Mouse (Mus musculus) heart, embryonic 16.5 days (tissue): ENCODE measurements around the gene Nudc. TPM values are rescaled to one million over a fixed set of nuclear protein-coding genes. Genes with fewer than 3 reads are reported as not detected.

ENCODE experiments used
- ATAC-seq: fragments of 200-750 bp; cut with Nextera tagmentation; replicated peaks from 2 replicates; pipeline ENCODE4 v1.8.0; 2017; ENCODE audit warnings: moderate number of reproducible peaks; ENCODE audit not compliant: insufficient read depth, low FRiP score; ENCODE audit errors: extremely low read depth
- H3K27ac ChIP-seq: fragments of 300-500 bp; sonication (generic); 2 replicates; pipeline ENCODE4 v1.5.1; 2014; ENCODE audit warnings: mild to moderate bottlenecking, low read length, control low read depth, moderate library complexity
- H3K27me3 ChIP-seq: fragments of 300-500 bp; sonication (generic); 2 replicates; pipeline ENCODE4 v1.6.1; 2014; ENCODE audit warnings: low read length, mixed read lengths; ENCODE audit not compliant: control insufficient read depth, insufficient read depth
- H3K36me3 ChIP-seq: fragments of 300-500 bp; sonication (generic); 2 replicates; pipeline ENCODE4 v1.6.1; 2014; ENCODE audit not compliant: control insufficient read depth, insufficient read depth
- H3K4me1 ChIP-seq: fragments of 300-500 bp; sonication (generic); 2 replicates; pipeline ENCODE4 v1.6.1; 2014; ENCODE audit warnings: low read length, mixed read lengths; ENCODE audit not compliant: control insufficient read depth, insufficient read depth
- H3K4me2 ChIP-seq: fragments of 300-500 bp; sonication (generic); 2 replicates; pipeline ENCODE4 v1.6.1; 2014; ENCODE audit warnings: low read depth, mild to moderate bottlenecking, control low read depth, low read length
- H3K4me3 ChIP-seq: fragments of 300-500 bp; sonication (generic); 2 replicates; pipeline ENCODE4 v1.5.1; 2014; ENCODE audit warnings: mild to moderate bottlenecking, control low read depth, low read length
- H3K9ac ChIP-seq: fragments of 300-500 bp; sonication (generic); 2 replicates; pipeline ENCODE4 v1.6.1; 2014; ENCODE audit warnings: low read length, control low read depth
- H3K9me3 ChIP-seq: fragments of 300-500 bp; sonication (generic); replicated peaks from 2 replicates; pipeline ENCODE4 v1.6.1; 2016; ENCODE audit warnings: low read length; ENCODE audit not compliant: control insufficient read depth
- WGBS: fragments of 180-500 bp; shearing (Covaris S2); extraction: QIAGEN DNeasy Blood & Tissue Kit; methylation state at CpG from one replicate; pipeline ENCODE4 v1.1.7; 2014; 5-methylcytosine and 5-hydroxymethylcytosine counted together
- microRNA-seq: library from miRNA; unstranded; fragments of <30 nt; microRNA quantifications from one replicate; pipeline ENCODE4, GENCODE M21; 2017
- polyA plus RNA-seq: library from polyadenylated mRNA; unstranded; fragments of >200 nt; fragmentation: Nextera tagmentation; extraction: Ambion mirVana; gene quantifications from 2 replicates; pipeline ENCODE4 v1.2.1, GENCODE M21; 2015

The Nudc gene
- polyA plus RNA-seq, 1 experiment from 2014 or later: 234 TPM

DNA sequence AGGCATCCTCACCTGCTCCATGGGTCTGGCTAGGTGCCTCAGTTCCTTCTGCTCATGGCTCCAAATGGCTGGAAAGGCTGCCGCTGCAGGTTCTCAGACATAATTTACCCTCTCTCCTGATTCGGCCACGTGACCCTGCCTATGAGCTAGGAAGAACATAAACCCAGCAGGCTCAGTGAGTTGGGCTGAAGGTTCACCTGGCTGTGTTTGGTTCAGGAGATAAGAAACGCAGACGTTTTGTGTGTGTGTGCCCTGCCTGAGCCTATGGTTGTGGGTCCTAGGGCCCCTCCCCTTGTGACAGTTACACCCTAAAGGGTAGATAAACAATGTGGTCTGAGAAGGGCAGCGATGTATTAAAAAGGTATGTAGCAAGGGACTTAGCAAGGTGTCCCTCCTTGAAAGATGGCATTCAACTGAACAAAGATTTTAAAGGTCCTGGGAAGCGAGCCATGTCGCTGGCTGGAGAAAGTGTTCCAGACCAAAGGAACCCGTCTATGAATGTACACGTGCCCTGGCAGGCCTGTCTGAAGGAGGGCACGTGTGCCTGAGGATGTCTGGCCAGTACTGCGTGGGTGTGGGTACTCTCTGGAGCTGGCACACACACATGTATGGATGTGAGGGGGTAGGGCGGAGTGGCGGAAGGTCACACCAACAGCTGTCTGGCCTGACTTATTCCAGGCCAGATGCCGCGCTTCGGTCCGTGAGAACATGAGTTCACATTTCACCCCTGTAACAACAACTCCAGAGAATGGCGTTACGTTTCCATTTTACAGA lies 57.0 kb downstream of the Nudc start:
- no peak overlapping the region for H3K27ac ChIP-seq
- no peak overlapping the region for H3K9ac ChIP-seq
- ATAC-seq: no peak
- peaks cover 1% of the 10 kb centered on the region; the same call in 1 of the 2 replicates for H3K27me3 ChIP-seq
- WGBS: 84% methylated on average over 20 of the region's 20 CpGs
- no peaks in the 10 kb centered on the region for H3K9me3 ChIP-seq
- no peaks in the 10 kb centered on the region for H3K36me3 ChIP-seq
- H3K4me1 ChIP-seq: peaks cover 39% of the 10 kb centered on the region
- no peak overlapping the region for H3K4me2 ChIP-seq
- no peak overlapping the region for H3K4me3 ChIP-seq

DNA sequence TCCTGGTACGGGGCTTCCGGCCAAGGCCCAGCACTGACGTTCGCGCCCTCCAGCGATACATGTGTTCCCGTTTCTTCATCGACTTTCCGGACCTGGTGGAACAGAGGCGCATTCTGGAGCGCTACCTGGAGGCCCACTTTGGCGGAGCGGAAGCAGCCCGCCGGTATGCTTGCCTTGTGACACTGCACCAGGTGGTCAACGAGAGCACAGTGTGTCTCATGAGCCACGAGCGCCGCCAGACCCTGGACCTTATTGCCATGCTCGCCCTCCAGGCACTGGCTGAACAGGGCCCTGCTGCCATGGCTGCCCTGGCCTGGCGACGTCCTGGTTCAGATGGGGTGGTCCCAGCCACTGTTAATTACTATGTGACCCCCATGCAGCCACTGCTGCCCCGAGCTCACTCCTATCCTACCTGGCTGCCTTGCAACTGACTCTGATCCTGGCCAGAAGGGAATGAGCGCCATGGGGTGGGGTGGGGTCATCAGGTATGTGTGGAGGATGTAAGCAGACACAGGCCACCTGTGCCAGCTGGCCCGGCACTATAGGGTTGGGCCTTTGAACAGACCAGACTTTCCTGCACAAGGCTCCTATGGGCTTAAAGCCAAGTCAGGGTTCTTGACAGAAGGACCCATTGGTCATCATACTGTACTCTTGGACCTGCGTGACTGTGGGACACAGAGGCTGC lies 59.0 kb downstream of the Nudc start:
- Histone ChIP-seq H3K4me2 (no peak overlapping the region), H3K9me3 (no peaks in the 10 kb centered on the region), H3K27ac (no peak overlapping the region), H3K36me3 (no peaks in the 10 kb centered on the region), H3K9ac (no peak overlapping the region), H3K4me3 (no peak overlapping the region), H3K4me1 (peaks cover 32% of the 10 kb centered on the region), H3K27me3 (peaks cover 10% of the 10 kb centered on the region; the same call in 1 of the 2 replicates)
- ATAC-seq: no peak
- 91% methylated on average over 26 of the region's 26 CpGs for WGBS

DNA sequence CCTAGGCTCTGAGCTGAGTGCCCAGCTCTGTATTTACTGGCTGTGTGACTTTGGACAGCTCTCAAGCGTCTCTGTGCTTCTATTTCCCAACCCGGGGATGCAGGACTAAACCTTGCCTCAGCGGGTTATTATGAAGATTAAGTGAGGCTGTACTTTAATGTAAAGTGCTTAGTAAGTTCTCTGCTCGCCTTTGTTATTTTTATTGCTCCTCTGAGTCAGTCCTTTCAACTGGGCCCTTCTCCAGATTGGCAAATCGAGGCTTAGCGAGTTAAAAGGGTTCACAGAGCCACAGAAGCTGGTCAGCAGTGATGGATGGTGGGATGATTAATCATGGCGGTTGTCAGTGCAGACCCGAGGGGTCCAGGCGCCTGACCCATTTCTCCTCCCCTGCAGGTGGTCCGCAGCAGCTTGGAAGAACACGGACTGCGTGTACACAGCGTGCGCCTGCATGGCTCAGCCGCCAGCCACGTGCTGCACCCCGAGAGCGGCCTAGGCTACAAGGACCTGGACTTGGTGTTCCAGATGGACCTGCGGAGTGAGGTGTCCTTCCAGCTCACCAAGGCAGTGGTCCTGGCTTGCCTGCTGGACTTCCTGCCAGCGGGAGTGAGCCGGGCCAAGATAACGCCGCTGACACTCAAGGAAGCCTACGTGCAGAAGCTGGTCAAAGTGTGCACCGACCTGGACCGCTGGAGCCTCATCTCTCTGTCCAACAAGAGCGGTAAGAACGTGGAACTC lies 59.9 kb downstream of the Nudc start:
- H3K4me3 ChIP-seq: no peak overlapping the region
- no peak overlapping the region for H3K4me2 ChIP-seq
- ATAC-seq: no peak
- H3K9ac ChIP-seq: no peak overlapping the region
- no peaks in the 10 kb centered on the region for H3K36me3 ChIP-seq
- H3K27ac ChIP-seq: no peak overlapping the region
- 82% methylated on average over 28 of the region's 28 CpGs for WGBS
- H3K9me3 ChIP-seq: no peaks in the 10 kb centered on the region
- H3K4me1 ChIP-seq: peaks cover 24% of the 10 kb centered on the region
- H3K27me3 ChIP-seq: peaks cover 14% of the 10 kb centered on the region

DNA sequence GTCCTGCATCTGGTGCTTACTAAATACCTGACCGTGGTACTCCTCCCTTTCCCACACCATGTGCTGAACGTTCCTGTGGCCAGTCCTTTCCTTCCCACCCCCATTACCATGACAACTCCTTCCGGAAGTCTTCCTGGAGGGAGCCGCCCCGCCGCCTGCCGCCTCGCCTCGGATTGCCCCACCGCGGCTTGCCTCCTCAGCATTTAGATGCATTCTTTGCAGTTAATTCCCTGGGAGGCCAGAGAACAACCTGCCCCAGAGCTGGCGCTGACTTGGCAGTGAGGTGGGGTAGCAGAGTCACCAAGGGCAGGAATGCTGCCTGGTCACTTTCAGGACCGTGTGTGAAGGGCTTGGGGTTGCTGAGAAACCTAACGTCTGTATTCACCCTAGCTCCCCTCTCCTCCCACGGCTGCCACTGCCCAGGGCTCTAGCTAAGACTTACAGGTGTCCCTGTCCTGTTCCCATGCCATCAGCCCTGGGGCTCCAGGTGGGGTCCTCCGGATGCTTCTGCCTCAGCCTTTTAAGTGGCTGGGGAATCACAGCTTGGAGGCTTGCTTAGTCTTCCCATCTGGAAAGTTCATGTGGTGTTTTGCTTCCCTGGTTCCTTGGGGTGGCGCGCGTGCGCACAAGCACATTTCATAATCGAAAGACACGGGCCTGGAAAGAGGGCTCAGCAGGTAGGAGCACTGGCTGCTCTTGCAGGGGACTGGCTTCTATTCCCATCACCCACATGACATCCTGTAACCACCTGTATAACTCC lies 61.4 kb downstream of the Nudc start:
- Histone ChIP-seq H3K4me1 (peaks cover 23% of the 10 kb centered on the region), H3K27ac (no peak overlapping the region), H3K4me3 (peak overlapping the region; percentile 26; the same call in 1 of the 2 replicates), H3K27me3 (peaks cover 22% of the 10 kb centered on the region), H3K9me3 (no peaks in the 10 kb centered on the region), H3K4me2 (peak overlapping the region; percentile 45), H3K36me3 (no peaks in the 10 kb centered on the region), H3K9ac (peak overlapping the region; percentile 39; the same call in 1 of the 2 replicates)
- 11% methylated on average over 22 of the region's 22 CpGs for WGBS
- no peak for ATAC-seq

Small RNA genes lying within 50 kb of the gene (microRNA-seq; reads per million reads assigned to microRNA genes)
- not detected for gene Gm23158

Other genes with a start within 250 kb of the Nudc start
- 13.5 and 13.7 TPM in 2 replicates for gene Wdtc1, start 192.5 kb downstream of the Nudc start, polyA plus RNA-seq
- 7.2 and 8.1 TPM in 2 replicates for gene Slc9a1, start 176.3 kb downstream of the Nudc start, polyA plus RNA-seq
- 1.0 and 1.3 TPM in 2 replicates for gene Tent5b, start 65.9 kb downstream of the Nudc start, polyA plus RNA-seq
- 0.64 and 1.5 TPM in 2 replicates for gene Trnp1, start 47.4 kb downstream of the Nudc start, polyA plus RNA-seq
- gene Kdf1, start 27.0 kb downstream of the Nudc start, polyA plus RNA-seq: 3.1 and 4.5 TPM in 2 replicates
- gene Nr0b2, start 7.4 kb upstream of the Nudc start, polyA plus RNA-seq: 20.1 and 22.3 TPM in 2 replicates
- 4.6 and 4.7 TPM in 2 replicates for gene Gpatch3, start 28.7 kb upstream of the Nudc start, polyA plus RNA-seq
- gene Gpn2, start 38.4 kb upstream of the Nudc start, polyA plus RNA-seq: 12.0 and 12.7 TPM in 2 replicates
- gene Sfn, start 56.2 kb upstream of the Nudc start, polyA plus RNA-seq: 11.2 and 20.6 TPM in 2 replicates
- 1.8 and 2.2 TPM in 2 replicates for gene Zdhhc18, start 104.2 kb upstream of the Nudc start, polyA plus RNA-seq
- 13.9 and 16.7 TPM in 2 replicates for gene Pigv, start 126.7 kb upstream of the Nudc start, polyA plus RNA-seq
- 18.8 and 20.0 TPM in 2 replicates for gene Arid1a, start 210.8 kb upstream of the Nudc start, polyA plus RNA-seq